Mouse (Mus musculus) fat pad, adult 2 months (tissue): ENCODE measurements around the gene Zfp763.
"Not testable (repeated sequence)": the region's sequence is repeated elsewhere in the genome, so short reads cannot be mapped to it uniquely, and the experiment has no call there.

ENCODE experiments used
- DNase-seq: peaks from one replicate; pipeline ENCODE4 v3.0.0-alpha.2; 2011; ENCODE audit warnings: low read depth, low spot score; ENCODE audit errors: extremely low read depth

Gene Zfp763

GRCm38 (mm10) chr17:33032900-33033891 lies at the start of gene Zfp763:
Gene Zfp763, minus strand, starts transcription at chr17:33033402.
- DNase-seq = peak; percentile 14

- DNase-seq = no peak
These were observed 34.8 kb upstream of the Zfp763 start, which contains the start of gene 4921501E09Rik for GRCm38 (mm10) chr17:33067958-33068357. Gene 4921501E09Rik, minus strand, starts transcription at chr17:33068058.

GRCm38 (mm10) chr17:33063001-33063400 lies 29.8 kb upstream of the Zfp763 start:
- DNase-seq = no peak

GRCm38 (mm10) chr17:33058791-33059190 lies 25.6 kb upstream of the Zfp763 start:
- DNase-seq = no peak

GRCm38 (mm10) chr17:33032376-33032775 lies 826 bp downstream of the Zfp763 start:
- DNase-seq = no peak

- DNase-seq = not testable (repeated sequence)
These were observed 12.8 kb downstream of the Zfp763 start for GRCm38 (mm10) chr17:33020434-33020833.

GRCm38 (mm10) chr17:33008337-33008736 lies 24.9 kb downstream of the Zfp763 start:
- DNase-seq = no peak

- DNase-seq = no peak
These were observed 34.7 kb downstream of the Zfp763 start for GRCm38 (mm10) chr17:32998492-32998891.

GRCm38 (mm10) chr17:32992699-32993474 lies 40.3 kb downstream of the Zfp763 start, which contains the start of gene Zfp952:
Gene Zfp952, plus strand, starts transcription at chr17:32993129.
- DNase-seq = peak; percentile 61

GRCm38 (mm10) chr17:32991965-32992698 lies 41.1 kb downstream of the Zfp763 start:
- no peak for DNase-seq

GRCm38 (mm10) chr17:32986301-32986700 lies 46.9 kb downstream of the Zfp763 start:
- no peak for DNase-seq

GRCm38 (mm10) chr17:32981361-32981760 lies 51.8 kb downstream of the Zfp763 start:
- no peak for DNase-seq
